Mouse (Mus musculus): ENCODE results near the gene Gm14434. TPM values are rescaled to one million over a fixed set of nuclear protein-coding genes. Genes with fewer than 3 reads are reported as not detected.

Gm14434 gene
- 0.38 to 2.5 TPM (median 1.3 TPM) in 3 of 4 replicates, not detected in the other for total RNA-seq (2023; ENCODE audit: inconsistent age)

DNA sequence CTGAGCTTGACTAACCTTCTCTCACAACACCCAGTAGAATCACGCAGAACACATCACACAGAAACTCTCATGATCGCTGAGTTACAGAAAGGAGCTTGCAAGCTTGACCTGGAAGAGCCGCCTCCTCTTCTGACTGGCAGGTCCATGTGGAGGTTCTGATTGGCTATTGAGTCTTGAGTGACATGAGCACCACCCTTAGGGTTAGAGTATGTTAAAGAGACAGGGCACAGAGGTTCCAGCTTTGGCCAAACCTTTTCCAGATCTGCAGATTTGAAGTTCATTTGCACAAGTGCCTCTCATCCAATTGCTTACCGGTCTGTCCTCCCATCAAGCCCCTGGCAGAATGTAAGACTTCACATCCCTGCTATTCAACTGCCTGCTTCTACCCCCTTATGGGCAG is at the start of gene Gm14434:
Gm14434 (minus strand) TSS at position 101 of the 400 bp plus-strand sequence.

GRCm38 (mm10) chr2:176520756-176521155 is 34.2 kb upstream of the Gm14434 start, which contains the start of gene Zfp967:
TSS of gene Zfp967 (plus strand) at chr2:176521056.

GRCm38 (mm10) chr2:176423294-176423693 is 63.3 kb downstream of the Gm14434 start, which contains the start of gene Gm14435:
TSS of gene Gm14435 (plus strand) at chr2:176423594.

Other genes with a start within 250 kb of the Gm14434 start
- gene Gm11009, start 167.3 kb downstream of the Gm14434 start, total RNA-seq (2023; ENCODE audit: inconsistent age): not detected in 4 replicates
- gene Gm14435, start 63.2 kb downstream of the Gm14434 start, total RNA-seq (2023; ENCODE audit: inconsistent age): 1.4 to 4.3 TPM (median 3.0 TPM) in 4 replicates
- not detected in 4 replicates for gene Zfp967, start 34.3 kb upstream of the Gm14434 start, total RNA-seq (2023; ENCODE audit: inconsistent age)
- gene Gm14308, start 149.6 kb upstream of the Gm14434 start, total RNA-seq (2023; ENCODE audit: inconsistent age): 0.81 to 3.1 TPM (median 2.5 TPM) in 3 of 4 replicates, not detected in the other
- 2.7 to 4.5 TPM (median 4.3 TPM) in 4 replicates for gene Zfp973, start 183.7 kb upstream of the Gm14434 start, total RNA-seq (2023; ENCODE audit: inconsistent age)
- gene Gm14305, start 221.5 kb upstream of the Gm14434 start, total RNA-seq (2023; ENCODE audit: inconsistent age): 0.51 to 3.1 TPM (median 1.7 TPM) in 4 replicates